Mouse (Mus musculus): Measurements from ENCODE around the gene Adipor2.
"Not testable (repeated sequence)": the region's sequence is repeated elsewhere in the genome, so short reads cannot be mapped to it uniquely, and the experiment has no call there.

The Adipor2 gene

DNA sequence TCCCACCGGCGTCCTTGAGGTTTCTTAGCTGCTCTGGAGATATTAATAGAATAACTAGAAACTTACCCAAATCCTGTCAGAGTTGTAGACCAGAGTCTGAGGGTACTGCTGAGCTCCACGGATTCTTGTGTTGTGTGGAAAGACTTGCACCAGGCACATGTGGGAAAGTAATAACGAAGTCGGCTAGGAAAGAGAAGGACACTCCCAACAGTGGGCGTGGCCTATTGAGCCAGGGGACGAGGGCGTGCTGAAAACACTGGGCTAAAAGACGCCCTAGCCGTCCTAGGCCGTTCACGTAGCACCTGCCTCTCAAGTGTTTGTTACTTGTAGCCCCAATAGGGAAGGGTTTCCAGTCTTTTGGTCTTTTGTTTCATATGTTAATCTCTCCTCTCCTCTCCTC lies at the start of gene Adipor2:
TSS of gene Adipor2 (minus strand) at position 351 of the 400 bp plus-strand sequence.
- DNase-seq (ENCODE audit: extremely low read depth, insufficient read length, low spot score), result no peak

- no peak for DNase-seq (ENCODE audit: extremely low read depth, insufficient read length, low spot score)
These were observed 48.7 kb upstream of the Adipor2 start for GRCm38 (mm10) chr6:119466161-119466560.

DNA sequence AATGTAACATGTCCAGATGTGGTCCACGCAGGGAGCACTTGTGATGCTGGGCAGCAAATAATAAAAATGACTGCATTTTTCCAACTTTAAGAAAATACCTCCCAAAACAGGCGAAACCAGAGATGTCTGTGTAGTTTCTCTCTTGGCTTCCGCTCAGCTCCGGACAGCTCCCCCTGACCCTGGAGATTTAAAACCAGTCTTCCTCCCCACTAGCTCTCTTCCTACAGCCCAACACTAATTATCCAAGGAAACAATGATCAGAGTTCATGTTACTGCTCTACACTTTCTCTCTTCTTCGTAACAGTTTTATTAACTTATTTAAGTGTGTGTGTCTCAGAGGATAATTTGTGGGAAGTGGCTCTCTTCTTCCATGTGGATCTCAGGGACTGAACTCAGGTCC lies 42.9 kb upstream of the Adipor2 start:
- no peak for DNase-seq (ENCODE audit: extremely low read depth, insufficient read length, low spot score)

DNA sequence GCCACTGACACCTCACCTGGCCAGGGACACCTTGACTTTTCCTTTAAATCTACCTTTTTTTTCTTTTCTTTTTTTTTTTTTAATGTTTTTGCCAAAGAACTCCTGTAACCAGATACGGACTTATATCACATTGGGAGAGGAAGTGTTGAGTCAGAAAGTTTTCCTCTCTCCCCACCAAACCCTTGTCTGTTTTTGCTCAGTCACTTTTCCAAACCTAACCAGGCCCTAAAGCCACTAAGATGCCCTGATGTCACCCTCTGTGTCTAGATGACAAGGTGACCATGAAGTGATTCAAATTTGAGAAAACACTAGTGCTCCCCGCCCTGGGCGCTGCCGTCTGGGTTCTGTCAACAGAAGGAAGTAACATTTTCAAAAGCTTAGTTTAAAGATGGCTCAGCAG lies 41.5 kb upstream of the Adipor2 start:
- no peak for DNase-seq (ENCODE audit: extremely low read depth, insufficient read length, low spot score)

GRCm38 (mm10) chr6:119458166-119458565 lies 40.7 kb upstream of the Adipor2 start:
- DNase-seq (ENCODE audit: extremely low read depth, insufficient read length, low spot score), result no peak

DNA sequence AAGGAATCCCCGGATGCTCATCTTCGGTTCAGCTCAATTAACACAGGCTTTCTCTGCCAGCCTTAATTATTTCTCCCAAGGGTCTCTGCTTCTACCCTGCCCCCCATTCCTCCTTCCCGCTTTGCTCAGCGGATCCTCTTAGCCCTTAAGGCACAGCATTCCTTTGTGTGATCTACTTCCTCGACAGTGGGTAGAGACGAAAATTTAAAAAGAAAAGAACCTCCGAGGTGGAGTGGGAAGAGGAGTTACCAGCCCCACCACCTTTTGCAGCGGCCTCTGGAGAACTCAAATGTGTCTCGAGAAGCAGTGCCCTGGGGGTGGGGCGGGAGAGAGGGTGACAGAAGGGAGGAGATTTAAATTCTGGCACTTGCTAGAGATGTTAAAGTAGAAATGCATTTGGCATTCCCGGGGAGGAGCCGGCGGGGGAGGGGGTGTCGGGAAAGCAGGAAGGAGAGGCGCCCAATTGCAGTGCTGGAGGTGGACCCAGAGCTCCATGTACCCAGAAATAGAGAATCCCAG lies 34.5 kb upstream of the Adipor2 start:
- no peak for DNase-seq (ENCODE audit: extremely low read depth, insufficient read length, low spot score)

- no peak for DNase-seq (ENCODE audit: extremely low read depth, insufficient read length, low spot score)
These were observed 33.8 kb upstream of the Adipor2 start for GRCm38 (mm10) chr6:119450965-119451943.

GRCm38 (mm10) chr6:119449060-119449499 lies 31.6 kb upstream of the Adipor2 start:
- DNase-seq (ENCODE audit: extremely low read depth, insufficient read length, low spot score), result no peak

DNA sequence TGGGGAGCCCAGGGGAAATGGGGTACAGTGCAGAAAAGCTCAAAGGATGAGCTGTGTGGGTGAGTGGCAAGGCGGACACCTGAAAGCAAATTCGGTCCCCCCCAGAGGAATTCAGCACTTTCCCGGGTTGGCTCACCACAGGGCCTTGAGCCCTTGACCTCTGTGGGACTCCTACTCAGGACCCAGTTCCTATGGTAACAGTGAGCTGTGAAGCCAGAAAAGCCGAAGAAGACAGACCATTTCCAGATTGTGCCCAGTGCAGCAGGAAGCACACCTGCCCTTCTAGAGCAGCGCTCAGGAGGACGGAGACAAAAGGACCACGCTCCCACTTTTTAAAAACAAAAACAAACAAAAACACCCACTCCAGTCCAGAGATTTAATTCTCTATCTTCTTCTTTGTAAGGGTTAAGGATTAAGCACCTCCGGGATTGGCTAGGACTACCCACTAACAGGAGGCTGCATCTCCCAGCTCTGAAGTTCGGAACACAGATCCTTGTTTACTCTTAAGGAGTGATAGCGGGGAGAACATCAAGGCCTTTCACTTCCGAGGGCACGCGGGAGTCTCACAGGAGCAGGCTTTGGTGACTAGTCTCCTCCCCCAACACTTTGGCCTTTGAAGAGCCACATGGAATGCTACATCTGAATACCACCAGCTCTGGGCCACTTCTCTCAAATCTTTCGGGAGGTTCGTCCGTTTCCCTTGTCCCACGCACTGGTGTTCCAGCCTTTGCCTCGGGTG lies 31.0 kb upstream of the Adipor2 start:
- DNase-seq (ENCODE audit: extremely low read depth, insufficient read length, low spot score), result no peak

DNA sequence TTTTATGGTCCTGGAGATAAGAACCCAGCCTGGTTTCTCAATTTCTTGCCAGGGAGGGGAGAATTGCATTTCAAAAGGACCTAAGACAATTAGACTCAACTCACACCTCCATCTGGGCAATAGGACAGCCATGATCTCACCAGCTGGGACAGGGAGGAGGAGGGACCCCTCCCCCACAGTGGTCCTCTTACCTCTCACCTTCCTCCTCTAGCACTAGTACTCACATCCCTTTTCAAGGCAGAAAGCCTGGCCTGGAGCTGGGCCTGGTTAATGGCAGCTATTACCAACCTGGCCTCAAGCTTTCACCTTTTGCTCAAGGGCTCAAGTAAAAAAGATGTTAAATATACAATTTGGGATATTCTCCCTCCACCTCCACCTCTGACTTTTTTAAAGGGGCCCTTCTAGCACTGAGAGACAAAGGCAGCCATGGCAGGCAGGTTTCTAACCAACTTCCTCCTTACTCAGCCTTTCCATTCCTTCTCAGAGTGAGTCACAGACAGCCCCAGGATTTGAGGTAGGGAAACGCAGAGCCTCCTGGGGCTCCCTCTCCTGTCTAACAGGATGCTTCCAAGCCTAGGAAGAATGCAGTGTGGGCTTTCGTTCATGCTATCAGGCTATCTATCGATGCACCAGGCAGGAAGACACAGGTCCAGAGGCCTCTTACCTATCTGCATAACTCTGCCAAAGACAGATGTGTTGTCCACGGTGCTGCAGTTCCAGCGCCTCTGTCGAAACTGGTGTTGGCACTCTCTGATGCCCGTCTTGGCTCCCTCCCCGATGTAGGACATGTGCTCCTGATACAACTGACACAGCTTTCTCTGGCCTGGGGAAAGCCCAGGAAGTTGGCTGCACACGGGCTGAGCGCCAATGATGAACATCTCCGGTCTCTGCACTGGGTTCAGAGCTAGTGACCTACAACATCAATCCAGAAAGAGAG lies 28.4 kb upstream of the Adipor2 start:
- DNase-seq (ENCODE audit: extremely low read depth, insufficient read length, low spot score), result peak; percentile 80

DNA sequence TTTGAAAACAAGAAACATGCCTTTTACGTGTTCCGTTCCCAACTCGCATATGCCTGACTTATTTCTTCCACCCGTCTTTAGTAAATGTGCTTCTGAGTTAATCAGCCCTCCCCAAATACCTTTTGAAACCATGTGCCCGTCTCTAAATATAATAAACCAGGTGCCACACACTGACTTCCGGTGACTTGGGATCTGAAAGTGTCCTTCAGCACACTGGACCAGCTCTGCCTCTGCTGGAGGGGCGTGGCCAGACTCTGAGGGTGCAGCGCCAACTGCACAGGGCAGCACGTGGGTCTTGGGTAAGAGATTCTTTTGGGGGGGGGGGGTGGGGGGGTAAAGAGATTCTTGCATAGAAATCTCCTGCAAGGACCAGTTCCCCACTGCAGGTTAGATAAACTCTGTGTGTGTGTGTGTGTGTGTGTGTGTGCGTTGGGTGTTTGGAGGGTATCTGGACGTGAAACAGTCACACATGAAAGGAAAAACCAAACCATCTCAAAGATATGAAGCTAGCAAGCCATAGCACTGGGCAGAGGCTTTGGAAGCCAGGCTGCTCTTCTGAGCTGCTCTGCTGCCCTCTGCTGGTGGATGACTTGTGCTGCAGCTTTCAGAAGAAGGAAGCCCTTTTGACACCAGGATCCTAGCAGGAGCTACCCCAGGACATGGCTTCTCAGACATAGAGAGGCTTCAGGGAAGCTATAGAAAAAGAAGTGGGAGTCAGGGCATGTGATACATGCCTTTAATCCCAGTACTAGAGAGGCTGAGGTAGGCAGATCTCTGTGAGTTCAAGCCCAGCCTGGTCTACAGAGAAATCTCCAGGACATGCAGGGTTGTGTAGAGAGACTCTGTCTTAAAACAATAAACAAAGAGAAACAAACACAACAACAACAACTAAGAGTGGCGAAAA lies 26.5 kb upstream of the Adipor2 start:
- DNase-seq (ENCODE audit: extremely low read depth, insufficient read length, low spot score), result peak; percentile 76

DNA sequence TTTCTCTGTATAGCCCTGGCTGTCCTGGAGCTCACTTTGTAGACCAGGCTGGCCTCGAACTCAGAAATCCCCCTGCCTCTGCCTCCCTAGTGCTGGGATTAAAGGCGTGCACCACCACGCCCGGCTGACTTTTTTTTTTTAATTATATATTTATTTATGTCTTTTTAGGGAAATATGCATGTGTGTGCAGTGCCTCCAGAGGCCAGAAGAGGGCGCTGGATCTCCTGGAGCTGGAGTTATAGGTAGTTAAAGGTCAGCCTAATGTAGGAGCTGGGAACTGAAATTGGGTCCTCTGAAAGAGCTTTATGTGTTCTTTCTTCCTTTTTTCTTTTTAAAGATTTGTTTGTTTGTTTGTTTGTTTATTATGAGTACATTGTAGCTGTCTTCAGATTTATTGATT lies 25.2 kb upstream of the Adipor2 start:
- DNase-seq (ENCODE audit: extremely low read depth, insufficient read length, low spot score), result not testable (repeated sequence)

- no peak for DNase-seq (ENCODE audit: extremely low read depth, insufficient read length, low spot score)
These were observed 20.6 kb upstream of the Adipor2 start for GRCm38 (mm10) chr6:119437894-119438761.

- no peak for DNase-seq (ENCODE audit: extremely low read depth, insufficient read length, low spot score)
These were observed 16.9 kb upstream of the Adipor2 start for GRCm38 (mm10) chr6:119434394-119434793.

DNA sequence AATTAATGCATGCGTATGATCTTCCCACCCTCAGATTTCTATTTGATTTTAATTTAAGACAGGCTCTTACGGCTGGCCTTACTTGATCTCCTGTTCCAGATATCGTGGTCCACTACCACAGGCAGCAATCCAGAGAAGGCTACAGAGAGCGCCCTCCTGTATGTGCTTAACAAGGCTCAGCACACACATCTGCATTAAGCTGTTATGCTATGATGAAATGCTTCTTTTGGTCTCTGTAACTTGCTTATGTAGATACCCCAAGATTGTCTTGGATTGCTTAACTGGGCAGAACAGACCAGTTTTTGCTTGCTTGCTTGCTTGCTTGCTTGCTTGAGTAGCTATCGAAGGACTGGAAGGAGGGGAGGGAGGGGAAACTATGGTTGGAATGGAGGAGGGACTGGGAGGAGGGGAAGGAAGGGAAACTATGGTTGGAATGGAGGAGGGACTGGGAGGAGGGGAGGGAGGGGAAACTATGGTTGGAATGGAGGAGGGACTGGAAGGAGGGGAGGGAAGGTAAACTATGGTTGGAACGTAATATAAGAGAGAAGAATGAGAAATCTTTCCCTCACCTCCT lies 14.3 kb upstream of the Adipor2 start:
- DNase-seq (ENCODE audit: extremely low read depth, insufficient read length, low spot score), result no peak

DNA sequence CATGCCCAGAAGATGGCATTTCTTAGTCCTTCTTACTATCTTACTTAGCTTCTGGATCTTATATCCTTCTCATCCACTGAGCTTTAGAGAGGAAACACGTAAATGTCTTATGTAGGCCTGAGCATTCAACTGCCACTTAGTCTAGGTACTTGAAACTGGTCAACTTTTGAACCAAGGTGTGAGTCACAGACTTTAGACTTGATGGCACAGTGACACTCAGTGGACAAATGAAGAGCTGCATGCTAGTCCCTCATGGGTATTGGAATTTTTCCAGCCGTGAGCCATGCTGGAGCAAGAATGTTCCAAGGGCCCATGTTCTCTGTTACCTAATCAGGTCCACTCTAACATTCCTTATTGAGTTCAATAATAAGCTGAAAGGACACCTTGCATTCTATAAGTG lies 13.0 kb upstream of the Adipor2 start:
- peak; percentile 62 for DNase-seq (ENCODE audit: extremely low read depth, insufficient read length, low spot score)

GRCm38 (mm10) chr6:119429311-119429710 lies 11.8 kb upstream of the Adipor2 start:
- no peak for DNase-seq (ENCODE audit: extremely low read depth, insufficient read length, low spot score)

DNA sequence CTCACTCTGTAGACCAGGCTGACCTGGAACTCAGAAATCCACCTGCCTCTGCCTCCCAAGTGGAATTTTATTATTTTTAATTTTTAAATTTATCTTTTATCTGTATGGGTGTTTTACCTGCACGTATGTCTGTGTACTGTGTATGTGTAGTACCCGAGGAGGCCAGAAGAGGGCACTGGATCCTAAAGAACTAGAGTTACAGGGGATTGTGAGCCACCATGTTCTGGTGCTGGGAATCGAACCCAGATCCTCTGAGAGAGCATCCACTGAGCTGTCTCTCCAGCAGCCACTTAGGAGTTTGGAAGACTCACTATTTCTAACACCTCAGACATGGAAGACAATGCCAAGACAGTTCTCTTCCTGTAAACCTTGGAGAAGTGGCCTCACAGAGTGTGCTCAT lies 11.1 kb upstream of the Adipor2 start:
- no peak for DNase-seq (ENCODE audit: extremely low read depth, insufficient read length, low spot score)

Measured in 3134 (cell line).